Mouse (Mus musculus) WW6 (cell line): Measurements from ENCODE around the gene Dnhd1.
"Not testable (repeated sequence)": the region's sequence is repeated elsewhere in the genome, so short reads cannot be mapped to it uniquely, and the experiment has no call there.

Experiments used
- DNase-seq: peaks from one replicate; pipeline ENCODE4 v3.0.0-alpha.2; 2013; ENCODE audit warnings: low read depth, low spot score

Dnhd1 gene

DNA sequence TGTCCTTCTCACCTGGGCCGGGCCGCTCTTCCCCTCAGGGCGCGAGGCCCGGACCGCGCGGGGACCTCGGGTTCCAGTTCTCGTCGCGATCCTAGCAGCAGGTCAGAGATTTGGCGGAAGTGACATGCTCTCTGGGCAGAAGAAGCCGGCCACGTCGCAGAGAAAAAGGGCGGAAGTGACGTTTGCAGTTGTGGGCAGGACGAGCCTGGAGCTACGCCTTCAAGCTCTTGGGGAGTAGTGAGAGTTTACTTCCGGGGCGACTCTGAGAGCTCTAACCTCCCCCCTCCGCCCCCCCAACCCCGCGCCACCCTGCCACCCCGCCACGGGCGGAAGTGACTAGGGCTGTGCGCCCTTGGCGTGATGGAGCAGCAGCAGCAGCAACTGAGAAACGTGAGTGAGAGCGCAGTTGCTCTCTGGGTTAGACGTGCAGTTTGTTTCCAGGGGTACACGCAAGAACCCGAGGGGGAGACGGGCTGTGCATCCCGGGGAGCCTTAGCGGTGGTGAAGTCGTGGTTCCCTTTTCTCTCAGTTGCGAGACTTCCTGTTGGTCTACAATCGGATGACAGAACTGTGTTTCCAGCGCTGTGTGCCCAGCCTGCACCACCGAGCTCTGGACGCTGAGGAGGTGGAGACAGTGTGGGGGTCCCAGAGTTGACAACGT, 10.3 kb upstream of the Dnhd1 start, which contains the start of the genes Arfip2 and Gm45799:
Gene Arfip2 (minus strand): TSS at position 184 of the 661 bp plus-strand sequence.
Gene Gm45799 (plus strand): TSS at position 320 of the 661 bp plus-strand sequence.
- DNase-seq = peak; percentile 87

DNA sequence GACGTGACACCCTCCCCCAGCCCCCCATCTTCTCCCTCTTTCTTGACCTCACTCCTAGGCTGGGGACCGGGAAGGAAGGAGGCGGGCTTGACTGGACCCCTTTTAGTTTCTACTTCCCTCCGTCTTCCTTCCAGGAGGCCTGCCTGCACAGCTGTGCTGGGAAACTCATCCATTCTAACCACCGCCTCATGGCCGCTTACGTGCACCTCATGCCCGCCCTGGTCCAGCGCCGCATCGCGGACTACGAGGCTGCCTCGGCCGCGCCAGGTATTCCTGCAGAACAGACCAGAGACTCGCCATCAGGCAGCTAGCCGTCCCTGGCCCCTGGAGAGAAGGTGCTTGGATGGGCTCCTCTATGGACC, 9.8 kb upstream of the Dnhd1 start:
- no peak for DNase-seq

DNA sequence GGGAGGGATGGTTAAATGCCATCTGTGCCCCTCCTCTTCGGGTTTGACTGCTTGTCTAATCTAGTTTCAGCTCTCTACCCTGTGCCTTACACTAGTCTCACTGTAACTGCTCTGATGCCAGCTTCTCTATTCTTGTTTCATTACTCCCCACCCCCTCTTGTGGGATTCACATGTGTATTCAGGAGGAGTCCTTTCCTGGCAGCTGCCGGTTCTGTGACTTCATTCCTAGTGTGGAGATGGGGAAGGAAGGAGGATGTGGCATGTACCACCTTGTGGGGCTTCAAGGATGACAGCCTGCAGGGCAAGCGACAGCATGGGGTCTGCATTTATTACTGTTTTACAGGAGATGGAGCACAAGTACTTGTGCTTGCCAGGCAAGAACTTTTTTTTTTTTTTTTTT, 8.7 kb upstream of the Dnhd1 start:
- DNase-seq = no peak

DNA sequence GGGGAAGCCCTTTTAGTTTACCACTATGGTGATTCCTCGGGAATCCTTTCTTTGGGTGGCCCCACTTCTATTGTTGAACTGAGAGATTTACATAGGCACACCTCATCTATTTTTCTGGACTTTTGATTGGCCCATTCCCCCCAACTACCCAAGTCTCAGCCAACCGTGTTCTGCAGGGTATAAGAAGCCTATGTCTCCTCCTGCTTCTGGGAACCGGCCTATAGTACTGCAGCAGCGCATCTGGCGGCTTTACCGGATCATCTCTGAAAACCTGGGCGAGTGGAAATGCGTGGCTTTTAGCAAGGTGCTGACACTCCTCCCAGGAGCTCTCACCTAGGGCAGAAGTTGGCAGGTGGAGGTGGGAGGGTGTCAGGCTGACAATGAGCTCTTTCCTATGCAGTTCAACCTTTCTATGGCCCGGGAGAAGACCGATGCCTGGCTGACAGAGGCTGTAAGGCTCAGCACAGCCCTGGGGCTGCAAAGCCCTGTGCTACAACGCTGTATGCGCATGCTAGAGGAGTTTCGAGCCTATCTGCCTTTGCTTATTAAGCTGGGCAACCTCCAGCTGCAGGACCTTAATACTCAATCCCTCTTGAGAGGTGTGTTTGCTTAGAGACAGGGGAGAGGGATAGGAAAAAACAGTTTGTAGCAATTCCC, 35.0 kb downstream of the Dnhd1 start:
- DNase-seq = peak; percentile 29

DNA sequence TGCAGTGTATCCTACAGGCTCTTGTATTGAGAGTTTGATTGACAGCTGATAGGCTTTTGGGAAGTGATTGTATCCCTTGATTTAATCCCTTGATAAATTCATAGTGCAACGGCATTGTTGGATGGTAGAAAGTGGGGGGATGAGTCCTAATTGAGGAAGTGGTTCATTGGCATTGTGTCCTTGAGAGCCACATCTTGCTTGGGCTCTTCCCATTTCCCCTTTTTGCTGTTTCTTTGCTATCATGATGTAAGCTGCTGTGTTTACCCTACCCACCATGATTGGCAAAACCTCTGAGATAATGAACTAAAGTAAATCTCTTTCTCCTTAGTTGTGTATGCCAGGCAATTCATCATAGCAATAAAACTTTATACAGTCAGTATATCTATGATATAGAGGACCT, 40.2 kb downstream of the Dnhd1 start:
- no peak for DNase-seq

DNA sequence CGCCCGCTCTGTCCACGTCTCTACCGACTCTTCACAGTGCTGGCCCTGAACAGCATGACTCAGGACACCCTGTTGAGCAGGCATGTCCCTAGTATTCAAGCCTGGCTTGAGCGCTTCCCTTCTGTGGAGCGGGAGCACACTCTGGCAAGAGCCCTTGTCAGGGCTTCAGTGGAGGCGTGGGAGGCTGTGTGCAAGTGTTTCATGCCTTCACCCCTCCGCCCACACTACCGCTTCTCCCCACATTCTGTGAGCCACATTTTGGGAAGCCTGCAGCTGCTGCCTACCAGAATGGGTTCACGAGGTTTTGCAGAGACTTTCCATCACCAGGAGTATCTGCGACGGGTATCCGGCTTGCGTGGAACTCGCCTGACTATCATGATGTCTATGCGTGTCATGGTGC, 52.6 kb downstream of the Dnhd1 start:
- no peak for DNase-seq

DNA sequence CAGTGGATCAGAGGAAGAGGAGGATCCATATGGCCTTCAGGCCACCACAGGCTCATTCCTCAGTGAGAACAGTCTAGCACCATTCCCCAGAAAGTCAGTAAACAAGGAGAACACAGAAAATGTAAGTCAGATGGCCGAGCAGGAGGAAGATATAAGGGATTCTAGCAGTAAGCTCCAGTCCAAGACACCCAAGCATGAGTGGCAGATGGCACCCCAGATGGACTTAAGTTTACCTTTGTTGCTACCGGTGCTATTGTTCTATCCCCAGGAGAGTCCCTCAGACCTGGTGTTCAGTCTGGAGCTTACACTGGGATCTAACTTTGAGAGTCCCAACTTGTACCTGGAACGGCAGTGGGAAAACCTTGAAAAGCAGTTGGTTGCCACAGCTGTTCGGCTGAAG, 53.2 kb downstream of the Dnhd1 start:
- DNase-seq = no peak

DNA sequence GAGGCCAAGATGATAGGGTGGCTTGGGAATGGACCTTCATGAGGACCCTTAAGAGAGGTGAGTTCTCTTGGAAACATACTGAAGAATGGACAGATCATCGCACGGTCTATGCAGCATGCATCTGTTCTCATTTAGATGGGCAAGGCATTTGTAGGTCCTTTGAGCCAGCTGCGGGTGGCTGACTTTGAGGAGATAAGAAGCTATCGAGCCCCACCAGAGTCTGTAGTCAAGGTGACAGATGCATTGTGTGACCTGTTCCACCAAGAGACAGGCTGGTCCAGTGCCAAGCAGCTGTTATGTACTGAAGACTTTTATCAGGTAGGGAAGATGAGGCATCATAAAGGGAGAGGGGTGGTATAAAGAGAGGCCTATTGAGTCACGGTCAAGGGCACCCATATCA, 58.1 kb downstream of the Dnhd1 start:
- no peak for DNase-seq

DNA sequence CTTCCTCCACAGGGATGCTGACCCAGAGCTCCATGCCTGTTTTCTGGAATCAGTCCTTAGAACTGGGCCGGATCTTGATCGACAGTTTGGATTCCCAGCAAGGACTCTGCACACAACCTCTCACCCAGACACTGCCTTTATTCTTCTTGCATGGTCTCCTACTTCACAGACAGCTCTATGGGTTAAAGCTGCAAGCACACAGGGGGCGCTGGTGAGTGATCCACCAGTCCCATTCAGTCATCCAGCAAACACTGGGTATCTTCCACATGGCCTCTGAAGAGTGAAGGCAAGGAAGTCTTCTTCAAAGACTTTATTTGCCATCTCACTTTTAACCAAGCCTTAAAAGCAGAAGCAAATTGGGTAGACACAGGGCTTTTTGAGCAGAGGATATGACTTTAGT, 64.7 kb downstream of the Dnhd1 start:
- no peak for DNase-seq

DNA sequence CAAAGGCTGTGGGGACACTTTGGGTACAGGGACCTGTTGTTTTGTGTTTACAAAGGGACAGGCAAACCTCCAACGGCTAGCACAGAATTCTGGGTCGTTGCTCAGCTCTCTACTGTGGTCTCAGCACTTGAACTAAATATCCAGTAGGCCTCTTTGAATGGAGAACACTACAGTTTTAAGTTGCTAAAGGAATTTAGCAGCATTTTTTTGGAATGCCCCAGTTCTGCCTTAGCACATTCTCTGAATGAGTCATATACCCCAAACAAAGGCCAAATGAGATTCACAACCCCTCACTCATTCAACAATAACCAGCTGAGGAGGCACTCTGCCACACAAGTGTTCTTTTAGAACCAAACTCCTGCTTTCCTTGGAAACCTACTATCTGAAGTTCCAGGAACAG, 71.3 kb downstream of the Dnhd1 start:
- DNase-seq = no peak

DNA sequence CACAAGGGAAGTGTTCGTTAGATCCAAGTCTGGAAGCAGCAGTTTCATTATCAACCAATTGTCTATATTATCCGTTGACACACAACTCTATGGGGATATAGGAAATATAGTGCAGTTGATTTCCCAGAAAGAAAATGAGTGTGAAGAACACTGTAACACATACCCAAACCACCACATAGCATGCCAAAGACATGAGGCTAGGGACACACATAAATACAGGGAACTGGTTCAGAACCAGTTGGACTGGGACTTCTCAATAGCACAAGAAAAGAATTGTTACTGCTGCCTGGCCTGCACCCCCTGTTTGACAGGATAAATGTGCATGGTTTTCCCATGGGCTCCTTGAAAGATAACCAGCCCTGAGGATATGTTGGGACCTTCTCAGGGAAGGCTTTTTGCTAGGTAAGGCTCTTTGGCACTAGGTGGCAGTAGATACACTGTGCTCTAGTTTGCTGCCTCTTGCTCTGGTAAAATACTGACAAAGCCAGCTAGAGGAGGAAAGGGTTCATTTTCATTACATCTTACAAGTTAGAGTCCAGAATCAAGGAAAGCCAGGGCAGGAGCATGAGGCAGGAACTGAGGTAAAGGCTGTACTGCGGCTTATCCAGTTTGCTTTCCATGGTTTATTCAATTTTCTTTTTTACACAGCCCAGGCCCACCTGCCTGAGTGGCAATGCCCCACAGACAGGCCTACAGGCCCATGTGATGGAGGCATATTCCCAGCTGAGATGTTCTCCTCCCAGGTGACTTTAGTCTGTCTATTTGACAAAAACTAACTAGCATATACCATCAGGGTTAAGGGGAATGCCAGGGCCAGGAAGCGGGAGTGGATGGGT, 75.7 kb downstream of the Dnhd1 start:
- DNase-seq = no peak

DNA sequence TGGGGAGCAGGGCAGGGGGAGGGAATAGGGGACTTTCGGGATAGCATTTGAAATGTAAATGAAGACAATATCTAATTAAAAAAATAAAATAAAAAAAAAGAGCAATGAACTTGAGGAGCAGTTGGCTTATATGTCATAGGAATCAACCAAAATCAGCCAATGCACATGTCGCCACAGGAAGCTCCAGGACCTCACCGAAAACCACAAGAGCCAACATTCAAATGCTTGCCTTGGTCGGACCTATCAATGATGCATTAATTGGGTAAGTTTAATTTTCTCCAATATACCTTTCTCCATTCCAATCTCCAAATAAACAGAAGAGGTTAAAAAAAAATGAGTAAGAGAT, 76.3 kb downstream of the Dnhd1 start:
- DNase-seq = no peak

DNA sequence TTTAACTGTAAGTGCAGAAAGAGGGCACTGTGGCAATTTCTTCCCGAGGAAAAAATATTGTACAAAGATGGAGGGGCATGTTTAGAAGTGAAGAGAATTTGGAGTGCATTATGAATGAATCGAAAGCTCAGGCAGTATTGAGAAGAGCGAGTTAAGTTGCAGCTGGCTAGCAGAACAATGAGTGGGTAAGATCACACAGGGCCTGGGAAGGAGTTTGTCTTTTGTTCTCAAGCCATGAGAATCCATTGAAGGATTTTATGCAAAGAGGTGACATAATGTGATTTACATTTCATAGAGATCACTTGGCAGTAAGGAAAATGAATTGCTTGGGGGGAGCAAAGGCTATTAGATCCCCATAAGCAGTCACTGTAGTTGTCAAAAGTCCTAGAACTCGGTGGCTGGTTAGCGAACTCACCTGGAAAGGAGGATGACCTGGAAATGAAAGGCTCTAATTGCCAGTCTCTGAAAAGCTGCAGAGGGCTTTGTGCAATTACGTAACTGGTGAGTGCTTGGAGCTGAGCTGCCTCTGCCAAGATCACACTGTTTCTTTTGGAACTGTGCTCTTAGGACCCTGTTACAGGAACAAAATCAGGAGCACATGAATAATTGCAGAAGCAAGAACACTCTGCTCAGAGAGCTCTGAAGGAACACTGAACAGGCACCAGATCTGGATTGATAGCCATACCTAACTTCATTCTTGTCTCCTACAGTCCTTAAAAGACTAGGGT, 78.2 kb downstream of the Dnhd1 start:
- no peak for DNase-seq

DNA sequence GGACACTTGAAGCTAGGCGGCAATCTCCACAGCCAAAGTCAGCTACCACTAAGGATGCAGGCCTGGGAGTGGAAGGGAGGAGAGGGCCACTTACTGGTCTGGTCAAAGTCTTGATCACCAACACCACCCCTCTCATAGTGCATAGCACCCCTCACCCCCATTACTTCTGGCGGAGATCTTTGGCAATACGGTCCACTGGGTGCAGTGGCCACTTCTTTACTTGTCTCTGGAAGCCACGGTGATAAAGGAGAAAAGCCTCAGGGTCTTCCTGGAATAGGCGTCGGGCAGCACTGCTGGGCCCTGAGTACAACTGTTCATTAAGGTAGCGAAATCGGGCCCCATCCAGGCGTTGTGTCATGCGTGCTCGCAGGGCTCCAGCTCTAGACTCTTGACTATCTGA, 83.2 kb downstream of the Dnhd1 start:
- DNase-seq = no peak

DNA sequence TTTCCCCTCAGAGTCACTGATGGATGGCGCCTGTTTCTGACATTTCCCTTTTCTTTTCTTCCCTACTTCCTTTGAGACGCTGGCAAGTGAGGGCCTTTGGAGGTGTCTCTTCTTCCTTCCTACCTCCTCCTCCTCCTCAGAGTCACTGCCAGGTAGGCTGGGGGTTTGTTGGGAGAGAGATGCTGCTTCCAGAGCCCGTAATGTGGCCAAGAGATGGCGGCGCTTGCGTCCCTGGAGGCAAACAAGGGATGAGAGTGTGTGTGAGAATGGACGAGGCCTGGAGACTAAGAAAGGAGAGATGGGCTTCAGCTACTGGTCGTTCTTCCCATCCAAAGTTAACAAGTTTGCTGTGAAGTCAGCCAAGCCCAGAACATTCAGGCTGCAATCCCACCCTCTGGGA, 84.2 kb downstream of the Dnhd1 start:
- DNase-seq = no peak

DNA sequence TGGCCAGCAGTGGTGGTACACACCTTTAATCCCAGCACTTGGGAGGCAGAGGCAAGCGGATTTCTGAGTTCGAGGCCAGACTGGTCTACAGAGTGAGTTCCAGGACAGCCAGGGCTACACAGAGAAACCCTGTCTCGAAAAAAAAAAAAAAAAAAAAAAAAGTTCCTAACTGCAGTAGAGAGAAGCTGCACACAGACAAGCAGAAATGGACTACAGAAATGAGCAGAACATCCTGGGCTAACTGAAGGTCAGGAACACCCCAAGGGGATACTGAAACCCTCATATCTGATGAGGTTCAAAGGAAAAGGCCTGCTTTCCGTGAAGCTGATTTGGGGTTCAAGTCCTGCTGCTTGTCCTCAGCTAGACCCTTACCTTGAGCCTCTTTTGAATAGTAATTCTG, 84.8 kb downstream of the Dnhd1 start:
- not testable (repeated sequence) for DNase-seq

DNA sequence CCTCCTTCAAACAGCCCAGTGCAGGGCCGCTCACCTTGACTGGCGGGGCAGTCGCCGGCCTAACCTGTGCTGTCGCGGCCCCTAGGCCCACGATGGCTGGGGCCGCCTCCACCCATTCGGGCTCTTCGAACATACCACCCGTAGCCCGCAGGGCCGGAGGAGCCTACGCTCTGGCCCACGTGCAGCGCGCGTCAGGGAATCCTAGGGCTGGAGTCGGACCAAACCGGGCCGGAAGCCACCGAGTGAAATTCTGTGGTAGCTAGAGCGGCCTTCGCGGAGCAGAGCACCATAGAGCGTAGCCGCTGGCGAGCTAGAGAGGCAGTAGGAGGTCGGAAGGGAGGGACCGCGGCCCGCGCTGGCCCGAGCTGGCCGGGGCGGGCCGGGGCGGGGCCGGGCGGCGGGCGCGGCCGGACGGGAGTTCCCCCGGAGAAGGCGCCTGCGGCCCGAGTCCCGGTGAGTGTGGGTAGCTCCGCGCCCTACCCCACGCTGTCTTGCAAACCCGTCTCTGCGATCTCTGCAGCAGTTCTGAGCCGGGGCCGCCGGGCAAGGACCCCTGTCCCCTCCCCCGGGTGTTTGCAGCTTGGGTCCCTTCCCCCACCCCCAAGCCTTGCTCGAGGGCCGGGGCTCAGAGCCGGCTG, 85.8 kb downstream of the Dnhd1 start, which contains the start of gene Ilk:
Gene Ilk (plus strand): TSS at position 329 of the 638 bp plus-strand sequence.
- peak; percentile 56 for DNase-seq

DNA sequence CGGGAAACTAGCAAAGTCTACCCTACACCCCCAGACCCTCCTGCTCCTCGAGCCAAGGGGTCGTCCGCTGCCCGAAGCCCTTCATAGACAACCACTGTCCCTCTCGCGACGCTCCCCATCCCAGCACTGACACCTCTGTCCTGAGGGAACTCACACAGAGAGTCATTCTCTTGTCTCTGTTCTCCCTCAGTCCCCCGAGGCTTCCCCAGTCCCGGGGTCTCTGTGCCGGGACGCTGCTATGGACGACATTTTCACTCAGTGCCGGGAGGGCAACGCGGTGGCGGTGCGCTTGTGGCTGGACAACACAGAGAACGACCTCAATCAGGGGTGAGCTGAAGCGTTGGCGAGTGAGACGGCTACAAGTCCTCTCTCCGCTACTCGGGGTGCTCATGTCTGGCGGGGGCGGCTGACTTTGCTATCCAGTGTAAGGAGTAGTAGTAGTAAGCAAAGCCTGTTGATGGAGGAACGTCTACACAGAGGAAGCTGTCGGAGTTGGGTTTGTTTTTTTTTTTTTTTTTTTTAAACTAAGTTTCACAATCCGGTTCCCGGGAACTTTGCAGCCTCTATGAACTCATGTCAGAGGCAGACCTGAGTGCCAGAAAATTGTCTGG, 86.4 kb downstream of the Dnhd1 start, which contains the start of gene Rrp8:
Gene Rrp8 (minus strand): TSS at position 475 of the 611 bp plus-strand sequence.
- no peak for DNase-seq

DNA sequence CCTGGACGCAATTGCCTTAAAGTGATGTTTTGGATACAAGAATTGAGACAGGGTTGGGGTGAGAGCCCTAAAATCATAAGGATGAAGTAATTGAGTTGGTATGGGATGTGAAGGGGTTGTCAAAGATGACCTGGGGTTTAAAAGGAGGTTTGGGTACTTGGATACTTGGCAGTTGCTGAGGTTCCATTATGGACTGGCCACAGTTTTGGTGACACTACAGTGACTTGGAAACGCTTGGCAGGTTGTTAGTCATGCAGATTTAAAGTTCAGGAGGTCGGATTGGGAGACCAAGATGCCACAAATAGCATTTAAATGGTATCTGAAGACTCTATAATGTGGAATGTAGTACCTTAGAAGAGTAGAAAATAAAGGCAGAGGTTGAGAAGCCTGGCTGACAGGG, 87.0 kb downstream of the Dnhd1 start:
- DNase-seq = no peak

DNA sequence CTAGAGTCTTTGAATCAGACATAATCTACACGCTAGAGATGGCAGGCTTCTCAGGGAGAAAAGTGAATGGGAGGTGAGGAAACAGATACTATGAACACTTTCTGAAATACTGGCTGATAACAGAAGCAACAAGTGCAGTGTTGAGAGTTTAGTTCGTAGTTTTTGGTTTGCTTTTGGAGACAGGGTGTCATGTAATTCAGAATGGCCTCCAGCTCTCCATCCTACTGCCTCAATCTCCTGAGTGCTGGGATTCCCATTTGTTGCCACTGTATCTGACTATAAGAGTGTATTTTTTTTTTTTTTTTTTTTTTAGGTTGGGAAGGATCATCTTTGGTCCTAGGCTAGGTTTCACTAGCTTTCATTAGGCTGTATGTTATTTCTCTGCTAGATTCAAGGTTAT, 87.7 kb downstream of the Dnhd1 start:
- DNase-seq = no peak

DNA sequence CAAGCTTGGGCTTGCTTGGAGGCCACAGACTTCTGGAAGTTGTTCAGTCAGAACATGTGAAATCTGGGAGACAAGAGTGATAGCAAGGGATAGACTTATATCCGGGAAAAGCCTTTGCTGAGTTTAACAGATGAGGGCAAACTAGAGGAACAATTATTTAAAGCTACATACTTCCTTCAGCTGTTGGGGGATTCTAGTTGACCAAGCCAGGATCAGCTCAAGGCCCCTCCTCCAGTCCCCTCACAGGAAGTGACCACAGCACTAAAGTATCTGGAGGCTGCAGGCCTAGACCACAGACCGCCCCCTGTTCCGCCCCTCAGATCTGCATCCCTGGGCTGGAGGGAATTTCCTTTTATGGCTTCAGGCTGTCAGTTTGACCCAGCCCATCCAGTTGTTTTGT, 88.3 kb downstream of the Dnhd1 start:
- no peak for DNase-seq
